Mouse (Mus musculus) limb, embryonic 12.5 days (tissue): ENCODE measurements around the gene Ccdc92. TPM values are rescaled to one million over a fixed set of nuclear protein-coding genes. Genes with fewer than 3 reads are reported as not detected.

Experiments
- ATAC-seq: fragments of 200-750 bp; cut with Nextera tagmentation; 2 replicates; pipeline ENCODE4 v1.8.0; 2017; ENCODE audit warnings: low read depth, moderate TSS enrichment; ENCODE audit not compliant: insufficient number of reproducible peaks, insufficient read depth, low FRiP score, low TSS enrichment
- H3K27ac ChIP-seq: fragments of 300-500 bp; sonication (generic); 2 replicates; pipeline ENCODE4 v1.5.1; 2016; ENCODE audit warnings: mild to moderate bottlenecking, moderate library complexity
- H3K27me3 ChIP-seq: fragments of 300-500 bp; sonication (generic); 2 replicates; pipeline ENCODE4 v1.6.1; 2016; ENCODE audit warnings: mild to moderate bottlenecking, moderate library complexity
- H3K36me3 ChIP-seq: fragments of 300-500 bp; sonication (generic); 2 replicates; pipeline ENCODE4 v1.6.1; 2016; ENCODE audit warnings: mild to moderate bottlenecking, moderate library complexity
- H3K4me1 ChIP-seq: fragments of 300-500 bp; sonication (generic); replicated peaks from 2 replicates; pipeline ENCODE4 v1.6.1; 2016
- H3K4me2 ChIP-seq: fragments of 300-500 bp; sonication (generic); 2 replicates; pipeline ENCODE4 v1.6.1; 2016; ENCODE audit warnings: mild to moderate bottlenecking, moderate library complexity
- H3K4me3 ChIP-seq: fragments of 300-500 bp; sonication (generic); replicated peaks from 2 replicates; pipeline ENCODE4 v1.5.1; 2016; ENCODE audit warnings: mild to moderate bottlenecking
- H3K9ac ChIP-seq: fragments of 300-500 bp; sonication (generic); replicated peaks from 2 replicates; pipeline ENCODE4 v1.6.1; 2016; ENCODE audit warnings: mild to moderate bottlenecking, moderate library complexity
- H3K9me3 ChIP-seq: fragments of 300-500 bp; sonication (generic); 2 replicates; pipeline ENCODE4 v1.6.1; 2016; ENCODE audit warnings: mild to moderate bottlenecking, moderate library complexity
- WGBS: fragments of 180-500 bp; shearing (Covaris S2); methylation state at CpG from one replicate; pipeline ENCODE4 v1.1.7; 2016; 5-methylcytosine and 5-hydroxymethylcytosine counted together
- polyA plus RNA-seq: library from polyadenylated mRNA; unstranded; fragments of >200 nt; fragmentation: Nextera tagmentation; extraction: Ambion mirVana; gene quantifications from 2 replicates; pipeline ENCODE4 v1.2.1, GENCODE M21; 2016

Gene Ccdc92
- polyA plus RNA-seq, 1 experiment from 2014 or later, result 7.9 TPM

- Histone ChIP-seq H3K4me1 (no peaks in the 10 kb centered on the region), H3K9ac (no peak overlapping the region), H3K9me3 (no peaks in the 10 kb centered on the region), H3K4me3 (no peak overlapping the region), H3K27me3 (no peaks in the 10 kb centered on the region), H3K4me2 (no peak overlapping the region), H3K27ac (no peak overlapping the region; the same call in 1 of the 2 replicates), H3K36me3 (peaks cover 91% of the 10 kb centered on the region)
- no peak for ATAC-seq
- WGBS, result 78% methylated on average over 6 of the region's 6 CpGs
Observed at GRCm38 (mm10) chr5:124883877-124884276, 21.7 kb upstream of the Ccdc92 start.

- H3K27ac ChIP-seq, result no peak overlapping the region
- H3K36me3 ChIP-seq, result peaks cover 81% of the 10 kb centered on the region
- WGBS, result 89% methylated on average over 6 of the region's 6 CpGs
- 0 out of 2 replicates have a peak, but pooled peaks cover 11% of the 10 kb centered on the region for H3K4me1 ChIP-seq
- ATAC-seq, result no peak
- no peaks in the 10 kb centered on the region for H3K9me3 ChIP-seq
- no peaks in the 10 kb centered on the region for H3K27me3 ChIP-seq
- H3K4me2 ChIP-seq, result no peak overlapping the region
- no peak overlapping the region for H3K4me3 ChIP-seq
- H3K9ac ChIP-seq, result no peak overlapping the region
Observed at GRCm38 (mm10) chr5:124879801-124880200, 17.6 kb upstream of the Ccdc92 start.

DNA sequence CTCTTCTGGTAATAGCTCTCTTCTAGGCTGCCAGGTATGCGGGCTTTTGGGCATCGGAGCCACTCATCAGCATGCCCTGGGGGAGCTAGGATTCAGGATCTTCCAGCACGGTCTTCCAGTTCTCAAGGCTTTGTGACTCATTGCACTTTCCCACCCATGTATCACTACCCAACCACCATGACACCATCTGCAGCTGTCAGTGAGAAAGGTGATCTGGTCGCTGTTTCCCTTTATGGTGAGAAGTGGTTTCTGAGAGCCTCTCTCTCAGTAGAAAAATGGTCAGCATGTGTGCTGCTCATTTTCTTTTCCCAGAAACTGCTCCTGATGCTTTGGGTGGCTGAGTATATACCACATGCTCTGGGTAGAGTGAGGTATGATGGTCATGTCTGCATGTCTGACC is 17.0 kb upstream of the Ccdc92 start:
- H3K27ac ChIP-seq, result no peak overlapping the region
- H3K9ac ChIP-seq, result no peak overlapping the region
- 86% methylated on average over 4 of the region's 4 CpGs for WGBS
- H3K9me3 ChIP-seq, result no peaks in the 10 kb centered on the region
- H3K4me2 ChIP-seq, result no peak overlapping the region
- no peak for ATAC-seq
- H3K36me3 ChIP-seq, result peaks cover 81% of the 10 kb centered on the region
- H3K27me3 ChIP-seq, result no peaks in the 10 kb centered on the region
- H3K4me3 ChIP-seq, result no peak overlapping the region
- 0 out of 2 replicates have a peak, but pooled peaks cover 11% of the 10 kb centered on the region for H3K4me1 ChIP-seq

DNA sequence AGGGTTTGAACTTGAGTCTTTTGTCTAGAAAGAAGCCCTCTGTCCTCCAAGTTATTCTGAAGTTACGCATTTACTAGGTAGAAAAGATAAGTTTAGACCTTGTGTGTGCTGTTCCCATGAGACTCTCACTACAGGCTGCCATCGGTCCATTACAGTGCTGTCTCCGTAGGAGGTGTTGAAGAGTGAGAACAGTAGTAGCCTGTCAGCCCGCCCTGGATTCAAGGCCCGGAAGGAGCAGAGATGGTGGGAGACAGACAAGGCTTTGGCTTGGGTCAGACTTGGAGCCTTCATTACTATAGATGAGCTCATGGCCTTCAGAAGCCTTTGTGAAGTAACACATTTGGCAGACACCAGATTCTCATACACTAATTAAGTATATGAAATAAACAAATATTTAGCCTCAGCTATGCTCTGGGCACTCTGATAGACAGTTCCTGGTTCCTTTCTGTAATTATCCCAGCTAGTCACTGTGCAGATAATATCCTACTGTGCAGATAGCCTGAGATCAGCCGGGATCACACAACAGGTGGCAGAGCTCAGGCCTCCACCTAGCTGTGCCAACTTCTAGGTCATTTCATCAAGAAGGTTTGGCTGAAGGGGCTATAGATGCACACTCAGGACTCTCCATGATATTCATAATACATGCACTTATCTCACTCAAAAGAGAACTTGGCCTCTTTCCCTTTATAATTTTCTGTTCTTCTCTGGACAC is 11.8 kb upstream of the Ccdc92 start:
- H3K27me3 ChIP-seq, result no peaks in the 10 kb centered on the region
- ATAC-seq, result no peak
- H3K9ac ChIP-seq, result no peak overlapping the region
- H3K27ac ChIP-seq, result no peak overlapping the region
- H3K9me3 ChIP-seq, result no peaks in the 10 kb centered on the region
- no peak overlapping the region for H3K4me2 ChIP-seq
- H3K4me3 ChIP-seq, result no peak overlapping the region
- WGBS, result 90% methylated on average over 6 of the region's 6 CpGs
- peaks cover 67% of the 10 kb centered on the region for H3K36me3 ChIP-seq
- 0 out of 2 replicates have a peak, but pooled peaks cover 11% of the 10 kb centered on the region for H3K4me1 ChIP-seq

DNA sequence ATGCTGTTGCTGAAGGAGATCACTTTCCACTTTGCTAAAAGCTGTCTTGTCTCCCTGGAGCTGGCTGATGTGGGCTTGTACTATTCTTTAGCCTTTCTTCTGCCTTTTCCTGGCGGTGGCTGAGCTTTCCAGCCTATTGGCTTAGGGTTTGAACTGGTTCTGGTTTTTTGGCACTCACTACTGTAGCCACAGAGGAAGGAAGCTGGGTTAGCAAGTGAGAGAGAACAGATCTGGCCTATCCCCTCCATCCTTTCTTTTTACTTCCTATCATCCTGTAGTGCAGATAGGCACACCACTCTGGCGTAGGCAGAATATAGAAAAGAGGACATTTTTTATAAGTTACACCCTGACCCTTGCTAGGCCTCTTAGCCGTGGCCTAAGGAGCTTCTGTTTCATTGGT is 10.9 kb upstream of the Ccdc92 start:
- peaks cover 62% of the 10 kb centered on the region for H3K36me3 ChIP-seq

GRCm38 (mm10) chr5:124872033-124872432 is 9.8 kb upstream of the Ccdc92 start:
- no peak for ATAC-seq
- Histone ChIP-seq H3K27ac (no peak overlapping the region), H3K9ac (no peak overlapping the region), H3K36me3 (peaks cover 69% of the 10 kb centered on the region), H3K9me3 (no peaks in the 10 kb centered on the region), H3K4me3 (no peak overlapping the region), H3K4me1 (peaks cover 10% of the 10 kb centered on the region; the same call in 1 of the 2 replicates), H3K27me3 (no peaks in the 10 kb centered on the region), H3K4me2 (no peak overlapping the region)
- 85% methylated on average over 2 of the region's 2 CpGs for WGBS

More for the DNA sequence above, 10.9 kb upstream of the Ccdc92 start:
- no peak overlapping the region for H3K27ac ChIP-seq
- H3K4me1 ChIP-seq, result 0 out of 2 replicates have a peak, but pooled peaks cover 11% of the 10 kb centered on the region
- no peaks in the 10 kb centered on the region for H3K9me3 ChIP-seq
- WGBS, result 89% methylated on average over 3 of the region's 3 CpGs
- H3K27me3 ChIP-seq, result no peaks in the 10 kb centered on the region
- no peak overlapping the region for H3K9ac ChIP-seq
- ATAC-seq, result no peak
- H3K4me3 ChIP-seq, result no peak overlapping the region
- no peak overlapping the region for H3K4me2 ChIP-seq

GRCm38 (mm10) chr5:124868981-124869380 is 6.8 kb upstream of the Ccdc92 start:
- H3K9ac ChIP-seq, result no peak overlapping the region
- H3K9me3 ChIP-seq, result no peaks in the 10 kb centered on the region
- no peaks in the 10 kb centered on the region for H3K27me3 ChIP-seq
- H3K36me3 ChIP-seq, result peaks cover 57% of the 10 kb centered on the region
- H3K4me2 ChIP-seq, result no peak overlapping the region
- ATAC-seq, result no peak
- no peak overlapping the region for H3K27ac ChIP-seq
- 51% methylated on average over 4 of the region's 4 CpGs for WGBS
- no peak overlapping the region for H3K4me3 ChIP-seq
- peaks cover 14% of the 10 kb centered on the region for H3K4me1 ChIP-seq

DNA sequence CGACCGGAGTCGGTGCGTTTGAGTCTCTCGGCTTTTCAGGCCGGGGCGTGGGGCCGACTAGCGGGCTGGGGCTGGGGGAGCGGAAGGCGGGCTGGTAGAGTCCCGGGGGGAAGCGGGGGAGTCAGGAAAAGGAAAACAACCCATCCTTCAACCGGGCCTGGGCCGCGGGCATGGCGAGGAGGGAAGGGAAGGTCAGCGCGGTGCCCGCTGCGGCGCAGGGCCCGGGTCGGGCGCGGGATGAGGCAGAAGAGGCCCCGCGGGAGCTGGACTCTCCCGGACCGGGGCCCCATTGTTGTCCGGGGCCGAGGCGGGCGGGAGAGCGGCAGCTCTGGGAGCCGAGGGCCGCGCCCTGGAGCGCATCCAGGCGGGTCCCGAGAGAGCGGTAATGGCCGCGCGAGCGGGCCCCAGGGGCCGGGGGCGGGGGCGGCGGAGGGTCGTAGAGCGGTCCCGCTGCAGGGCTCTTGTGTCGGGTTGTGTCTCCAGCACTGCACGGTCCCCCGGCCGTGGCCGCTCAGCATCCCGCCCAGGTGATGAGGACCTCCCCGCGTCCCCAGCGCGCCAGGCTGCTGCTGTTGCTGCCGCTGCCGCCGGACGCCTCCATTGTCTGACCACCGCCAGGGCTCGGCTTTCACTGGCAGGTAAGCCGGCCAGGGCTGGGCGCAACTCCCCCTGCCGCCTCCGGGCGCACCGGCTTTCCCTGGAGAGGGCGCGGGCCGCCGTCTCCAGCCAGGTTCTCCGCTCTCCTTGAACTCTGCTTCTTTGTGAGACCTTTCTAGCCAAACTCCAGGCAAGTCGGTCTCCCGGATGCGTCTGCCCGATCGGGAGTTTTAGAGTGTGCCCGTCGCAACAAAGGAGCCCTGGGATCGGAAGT is 882 bp upstream of the Ccdc92 start:
- peak; percentile 65 for ATAC-seq
- peak overlapping the region; percentile 79 for H3K4me2 ChIP-seq
- peaks cover 25% of the 10 kb centered on the region for H3K36me3 ChIP-seq
- H3K9me3 ChIP-seq, result no peaks in the 10 kb centered on the region
- H3K4me3 ChIP-seq, result peak overlapping the region; percentile 99
- peak overlapping the region; percentile 97 for H3K9ac ChIP-seq
- peaks cover 23% of the 10 kb centered on the region for H3K4me1 ChIP-seq
- H3K27me3 ChIP-seq, result peaks cover 27% of the 10 kb centered on the region
- WGBS, result under 1% methylated on average over 76 of the region's 88 CpGs
- H3K27ac ChIP-seq, result peak overlapping the region; percentile 97

DNA sequence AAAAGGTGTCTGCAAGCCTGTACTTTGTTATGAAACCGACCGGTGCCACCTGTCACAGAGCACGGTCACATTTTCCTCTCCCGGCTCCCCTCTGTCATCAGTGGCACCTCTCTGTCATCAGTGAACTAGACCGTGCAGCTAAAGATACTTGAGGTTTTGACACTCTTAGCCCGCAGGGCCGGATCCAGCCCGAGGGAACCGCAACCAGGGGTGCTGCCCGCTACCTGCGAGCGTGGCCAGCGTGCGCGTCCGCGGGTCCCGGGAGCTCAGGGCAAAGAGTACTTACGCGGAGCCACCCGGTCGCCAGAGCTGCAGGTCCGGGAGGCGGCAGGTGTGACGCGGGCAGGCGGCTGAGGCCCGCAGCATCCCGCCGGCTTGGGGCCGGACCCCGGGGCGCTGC is 761 bp downstream of the Ccdc92 start:
- peaks cover 12% of the 10 kb centered on the region for H3K36me3 ChIP-seq
- no peak overlapping the region for H3K27ac ChIP-seq
- H3K27me3 ChIP-seq, result peaks cover 27% of the 10 kb centered on the region
- H3K9ac ChIP-seq, result peak overlapping the region; percentile 69
- H3K9me3 ChIP-seq, result no peaks in the 10 kb centered on the region
- H3K4me2 ChIP-seq, result peak overlapping the region; percentile 99
- peak overlapping the region; percentile 99 for H3K4me3 ChIP-seq
- WGBS, result 3% methylated on average over 32 of the region's 33 CpGs
- ATAC-seq, result no peak
- peaks cover 18% of the 10 kb centered on the region for H3K4me1 ChIP-seq

GRCm38 (mm10) chr5:124860013-124860412 is 2.2 kb downstream of the Ccdc92 start:
- H3K36me3 ChIP-seq, result peaks cover 3% of the 10 kb centered on the region; the same call in 1 of the 2 replicates
- peaks cover 18% of the 10 kb centered on the region for H3K4me1 ChIP-seq
- no peak overlapping the region for H3K27ac ChIP-seq
- H3K9me3 ChIP-seq, result no peaks in the 10 kb centered on the region
- WGBS, result 5% methylated on average over 5 of the region's 5 CpGs
- peaks cover 27% of the 10 kb centered on the region for H3K27me3 ChIP-seq
- no peak overlapping the region for H3K4me2 ChIP-seq
- H3K4me3 ChIP-seq, result no peak overlapping the region
- no peak for ATAC-seq
- H3K9ac ChIP-seq, result no peak overlapping the region

GRCm38 (mm10) chr5:124854202-124854601 is 8.0 kb downstream of the Ccdc92 start:
- WGBS, result 89% methylated on average over 4 of the region's 4 CpGs
- no peak for ATAC-seq
- H3K27me3 ChIP-seq, result peaks cover 8% of the 10 kb centered on the region
- no peak overlapping the region for H3K4me2 ChIP-seq
- H3K4me1 ChIP-seq, result no peaks in the 10 kb centered on the region
- H3K9me3 ChIP-seq, result no peaks in the 10 kb centered on the region
- no peak overlapping the region for H3K27ac ChIP-seq
- no peak overlapping the region for H3K4me3 ChIP-seq
- H3K36me3 ChIP-seq, result no peaks in the 10 kb centered on the region
- H3K9ac ChIP-seq, result no peak overlapping the region
